Mouse (Mus musculus): ENCODE results near the gene Ahnak. TPM values are rescaled to one million over a fixed set of nuclear protein-coding genes. Genes with fewer than 3 reads are reported as not detected.
A peak's percentile ranks its signal among the peaks of the same experiment; 100 is the strongest.

The Ahnak gene
- polyA plus RNA-seq, 1 experiment from 2014 or later: 103 TPM

DNA sequence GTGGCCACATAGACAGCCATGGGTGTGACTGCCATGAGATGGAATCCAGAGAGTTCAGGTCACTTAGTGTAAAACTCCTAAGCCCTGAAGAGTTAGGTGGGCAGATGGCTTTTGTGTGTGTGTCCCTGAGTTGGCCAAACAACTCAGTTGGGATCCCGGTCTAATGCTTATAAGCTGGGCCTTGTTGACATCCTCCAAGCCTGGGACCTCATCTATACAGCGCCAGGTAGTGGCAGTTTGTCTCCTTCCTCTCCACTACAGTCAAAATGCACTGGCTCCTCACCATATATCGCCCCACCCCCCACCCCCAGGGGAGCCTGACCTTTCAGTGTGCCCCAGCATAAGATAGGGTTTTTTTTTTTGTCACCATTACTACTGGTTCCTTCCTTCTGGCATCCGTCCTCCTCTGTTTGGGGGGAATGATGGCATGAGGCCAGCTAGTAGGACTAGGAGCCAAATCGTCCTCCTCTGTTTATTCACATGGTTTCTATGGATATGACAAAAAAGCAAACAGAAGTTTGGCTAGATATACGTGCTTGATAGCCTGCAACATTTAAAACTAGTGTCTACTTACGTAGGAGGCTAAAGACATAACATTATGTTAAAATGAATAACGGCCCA is 80.7 kb downstream of the Ahnak start:
- Histone ChIP-seq H3K4me2 (replicated peaks; ENCODE audit: low read depth) (no peak overlapping the region), H3K4me1 (replicated peaks; ENCODE audit: control insufficient read depth, insufficient read depth) (peaks cover 24% of the 10 kb centered on the region), H3K27ac (replicated peaks) (peak overlapping the region; percentile 86), H3K9me3 (ENCODE audit: control insufficient read depth, low read length) (no peaks in the 10 kb centered on the region), H3K4me3 (ENCODE audit: low read depth, low read length) (no peak overlapping the region), H3K27me3 (ENCODE audit: control insufficient read depth, insufficient read depth, low read length) (no peaks in the 10 kb centered on the region), H3K9ac (ENCODE audit: low read length) (no peak overlapping the region), H3K36me3 (ENCODE audit: control insufficient read depth, insufficient read depth, low read length) (no peaks in the 10 kb centered on the region)
- peak; percentile 30 for DNase-seq (ENCODE audit: low spot score)
- TF ChIP-seq EP300 (optimal IDR thresholded peaks at IDR 0.05): no peak
- TF ChIP-seq CTCF (IDR thresholded peaks at IDR 0.05; ENCODE audit: low read depth): no peak
- no peak for ATAC-seq (ENCODE audit: low FRiP score, low TSS enrichment)
- 23% methylated on average over 8 of the region's 8 CpGs for WGBS

GRCm38 (mm10) chr19:9070316-9070715 is 81.2 kb downstream of the Ahnak start:
- ATAC-seq (ENCODE audit: low FRiP score, low TSS enrichment) (peak; percentile 32; the same call in 1 of the 2 replicates), DNase-seq (ENCODE audit: low spot score) (no peak)
- H3K36me3 ChIP-seq (ENCODE audit: control insufficient read depth, insufficient read depth, low read length): no peaks in the 10 kb centered on the region
- H3K27ac ChIP-seq (replicated peaks): peak overlapping the region; percentile 86
- H3K4me2 ChIP-seq (replicated peaks; ENCODE audit: low read depth): no peak overlapping the region
- no peak for TF ChIP-seq EP300 (optimal IDR thresholded peaks at IDR 0.05)
- no peak for TF ChIP-seq CTCF (IDR thresholded peaks at IDR 0.05; ENCODE audit: low read depth)
- no peak overlapping the region for H3K4me3 ChIP-seq (ENCODE audit: low read depth, low read length)
- no peaks in the 10 kb centered on the region for H3K27me3 ChIP-seq (ENCODE audit: control insufficient read depth, insufficient read depth, low read length)
- WGBS: 31% methylated on average over 2 of the region's 2 CpGs
- H3K9ac ChIP-seq (ENCODE audit: low read length): no peak overlapping the region
- H3K4me1 ChIP-seq (replicated peaks; ENCODE audit: control insufficient read depth, insufficient read depth): peaks cover 24% of the 10 kb centered on the region
- H3K9me3 ChIP-seq (ENCODE audit: control insufficient read depth, low read length): no peaks in the 10 kb centered on the region

DNA sequence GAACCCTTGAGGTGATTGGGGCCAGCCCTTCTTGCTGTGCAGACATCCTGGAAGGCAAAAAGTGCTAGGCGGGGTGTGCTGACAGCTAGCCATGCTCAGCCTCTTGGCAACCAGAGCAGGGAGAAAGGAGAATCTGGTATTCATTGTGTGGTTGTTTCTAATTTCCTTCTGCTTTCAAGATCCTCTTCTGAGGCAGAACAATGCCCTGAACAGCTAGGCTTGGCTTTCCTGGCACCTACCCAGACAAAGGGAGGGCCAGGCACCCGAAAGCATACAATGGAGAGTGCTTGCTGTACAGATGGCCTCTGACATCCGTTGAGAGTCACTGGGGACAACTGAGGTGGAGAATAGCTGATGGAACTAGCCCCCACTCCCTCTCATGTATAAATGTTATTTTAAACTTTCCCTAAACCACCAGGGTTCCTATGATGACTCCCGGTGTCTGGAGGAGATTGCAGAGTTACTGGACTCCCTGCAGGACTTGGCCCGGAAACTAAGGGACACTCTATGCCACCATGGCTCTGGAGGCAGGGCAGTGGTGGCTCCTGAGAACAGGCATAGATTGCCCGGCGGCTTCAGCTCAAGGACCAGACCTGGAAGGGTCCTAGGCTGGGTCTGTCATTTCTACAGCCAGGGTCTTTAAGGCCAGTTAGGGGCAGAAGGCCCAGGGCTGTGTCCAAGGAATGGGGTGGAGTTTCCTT is 82.5 kb downstream of the Ahnak start:
- H3K9ac ChIP-seq (ENCODE audit: low read length): 0 out of 2 replicates have a peak overlapping the region, but pooled peaks have one; percentile 18
- no peak for TF ChIP-seq EP300 (optimal IDR thresholded peaks at IDR 0.05)
- H3K9me3 ChIP-seq (ENCODE audit: control insufficient read depth, low read length): no peaks in the 10 kb centered on the region
- WGBS: 44% methylated on average over 7 of the region's 7 CpGs
- H3K4me3 ChIP-seq (ENCODE audit: low read depth, low read length): no peak overlapping the region
- DNase-seq (ENCODE audit: low spot score): peak; percentile 63
- ATAC-seq (ENCODE audit: low FRiP score, low TSS enrichment): peak; percentile 53; the same call in 1 of the 2 replicates
- H3K36me3 ChIP-seq (ENCODE audit: control insufficient read depth, insufficient read depth, low read length): no peaks in the 10 kb centered on the region
- H3K4me2 ChIP-seq (replicated peaks; ENCODE audit: low read depth): no peak overlapping the region; the same call in 1 of the 2 replicates
- H3K4me1 ChIP-seq (replicated peaks; ENCODE audit: control insufficient read depth, insufficient read depth): peaks cover 24% of the 10 kb centered on the region
- peak overlapping the region; percentile 86 for H3K27ac ChIP-seq (replicated peaks)
- H3K27me3 ChIP-seq (ENCODE audit: control insufficient read depth, insufficient read depth, low read length): no peaks in the 10 kb centered on the region

DNA sequence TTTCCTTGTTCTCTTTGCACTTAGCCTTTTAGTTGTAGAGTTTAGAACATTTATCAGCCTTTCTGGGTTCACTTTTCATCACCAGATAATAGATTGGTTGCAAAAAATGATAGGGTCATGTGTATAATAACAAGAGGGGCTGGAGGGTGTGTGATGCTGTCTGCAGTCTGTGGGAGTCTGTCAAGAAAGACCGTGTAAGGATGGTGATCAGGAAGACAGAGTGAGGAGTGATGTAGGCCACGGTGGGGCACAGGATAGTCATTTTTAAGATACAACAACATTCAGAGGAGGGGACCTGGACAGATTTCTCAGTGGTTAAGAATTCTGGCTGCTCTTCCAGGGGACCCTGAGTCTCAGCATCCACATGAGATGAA is 83.1 kb downstream of the Ahnak start:
- no peak for ATAC-seq (ENCODE audit: low FRiP score, low TSS enrichment)

DNA sequence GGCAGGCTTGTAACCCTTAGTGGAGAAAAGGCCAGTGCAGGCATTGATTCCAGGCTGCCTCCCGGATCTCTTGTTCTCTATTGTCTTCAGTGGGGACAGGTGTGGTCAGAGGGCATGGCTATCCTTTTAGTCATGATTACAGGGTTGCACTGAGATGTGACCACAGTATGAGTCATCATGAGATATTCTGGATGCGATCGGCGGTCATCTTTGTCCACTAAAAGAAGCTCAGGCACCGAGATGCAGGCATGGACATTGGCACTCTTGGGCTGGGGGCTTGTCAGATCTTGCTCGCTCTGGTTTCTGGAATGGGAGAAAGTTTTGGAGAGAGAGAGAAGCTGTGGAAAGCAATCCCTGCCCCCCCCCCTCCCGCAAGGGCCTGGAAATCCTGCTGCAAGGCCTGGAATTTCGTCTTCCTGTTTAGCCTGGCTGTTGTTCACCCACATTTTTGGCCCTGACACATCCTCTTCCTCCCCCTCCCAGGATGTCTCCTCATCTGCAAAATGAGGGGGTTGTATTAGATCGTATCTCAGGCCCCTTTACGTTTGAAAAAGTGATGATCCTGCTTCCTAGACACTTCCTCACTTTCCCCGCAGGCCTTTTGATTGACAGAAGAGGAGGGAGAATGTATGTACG is 84.8 kb downstream of the Ahnak start:
- WGBS: 46% methylated on average over 12 of the region's 12 CpGs
- Histone ChIP-seq H3K27ac (replicated peaks) (peak overlapping the region; percentile 70), H3K36me3 (ENCODE audit: control insufficient read depth, insufficient read depth, low read length) (no peaks in the 10 kb centered on the region), H3K4me2 (replicated peaks; ENCODE audit: low read depth) (no peak overlapping the region), H3K9me3 (ENCODE audit: control insufficient read depth, low read length) (no peaks in the 10 kb centered on the region), H3K9ac (ENCODE audit: low read length) (no peak overlapping the region; the same call in 1 of the 2 replicates), H3K27me3 (ENCODE audit: control insufficient read depth, insufficient read depth, low read length) (no peaks in the 10 kb centered on the region), H3K4me1 (replicated peaks; ENCODE audit: control insufficient read depth, insufficient read depth) (peaks cover 24% of the 10 kb centered on the region), H3K4me3 (ENCODE audit: low read depth, low read length) (no peak overlapping the region)
- DNase-seq (ENCODE audit: low spot score) (no peak), ATAC-seq (ENCODE audit: low FRiP score, low TSS enrichment) (peak; percentile 40; the same call in 1 of the 2 replicates)
- TF ChIP-seq CTCF (IDR thresholded peaks at IDR 0.05; ENCODE audit: low read depth) (no peak), EP300 (optimal IDR thresholded peaks at IDR 0.05) (no peak)

More for the DNA sequence above, 83.1 kb downstream of the Ahnak start:
- no peaks in the 10 kb centered on the region for H3K36me3 ChIP-seq (ENCODE audit: control insufficient read depth, insufficient read depth, low read length)
- no peak for DNase-seq (ENCODE audit: low spot score)
- no peak overlapping the region for H3K4me3 ChIP-seq (ENCODE audit: low read depth, low read length)
- peak overlapping the region; percentile 86 for H3K27ac ChIP-seq (replicated peaks)
- H3K9ac ChIP-seq (ENCODE audit: low read length): no peak overlapping the region
- TF ChIP-seq EP300 (optimal IDR thresholded peaks at IDR 0.05): no peak
- no peak for TF ChIP-seq CTCF (IDR thresholded peaks at IDR 0.05; ENCODE audit: low read depth)
- H3K9me3 ChIP-seq (ENCODE audit: control insufficient read depth, low read length): no peaks in the 10 kb centered on the region
- peaks cover 24% of the 10 kb centered on the region for H3K4me1 ChIP-seq (replicated peaks; ENCODE audit: control insufficient read depth, insufficient read depth)
- H3K27me3 ChIP-seq (ENCODE audit: control insufficient read depth, insufficient read depth, low read length): no peaks in the 10 kb centered on the region
- 54% methylated on average over 2 of the region's 2 CpGs for WGBS
- H3K4me2 ChIP-seq (replicated peaks; ENCODE audit: low read depth): no peak overlapping the region
